Mouse (Mus musculus) small intestine, adult 2 months (tissue): ENCODE measurements at regions not wholly inside any gene's neighbourhood (a gene's known extent, or its start where the extent isn't known, plus 50 kb on each side); places are given as distances from the start of the nearest gene placed in this dataset.

Experiments
- CTCF ChIP-seq: fragments of 200-500 bp; IDR thresholded peaks from 2 replicates; pipeline ENCODE4 v1.5.1; 2012; ENCODE audit warnings: low read depth, mild to moderate bottlenecking, control low read depth, inconsistent platforms, low read length, moderate library complexity, mixed read lengths; ENCODE audit not compliant: insufficient replicate concordance, insufficient read length; ENCODE audit errors: extremely low read depth
- POLR2A ChIP-seq: fragments of 200-500 bp; IDR thresholded peaks from 2 replicates; pipeline ENCODE4 v1.6.1; 2012; ENCODE audit warnings: low read depth, mild to moderate bottlenecking, control low read depth, inconsistent platforms, low read length, moderate library complexity

DNA sequence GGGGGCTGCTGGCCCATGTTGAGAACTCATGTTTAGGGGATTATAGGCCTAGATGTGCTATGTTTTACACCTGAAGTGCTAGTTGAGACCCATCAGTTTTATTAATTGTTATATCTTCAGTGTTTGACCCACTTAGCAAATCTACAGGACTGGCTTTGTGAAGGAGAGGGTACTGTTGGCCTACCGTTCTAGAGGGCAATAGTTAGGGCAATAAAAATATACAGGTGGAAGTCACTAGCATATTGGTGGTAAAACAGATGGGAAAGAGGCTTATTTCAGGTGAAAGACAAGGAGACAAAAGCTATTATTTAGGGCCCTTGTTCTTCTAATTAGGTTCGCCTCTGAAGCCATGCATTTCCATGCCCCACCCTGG is 55.2 kb upstream of the Ralgps2 start:
- no peak for TF ChIP-seq CTCF
- TF ChIP-seq POLR2A: no peak
